Mouse (Mus musculus): ENCODE measurements around the gene Ccr1.
"Not testable (repeated sequence)": the region's sequence is repeated elsewhere in the genome, so short reads cannot be mapped to it uniquely, and the experiment has no call there.

The Ccr1 gene

GRCm38 (mm10) chr9:123968290-123968912 lies at the start of gene Ccr1:
Gene Ccr1, minus strand, starts transcription at chr9:123968692.
- no peak for DNase-seq (ENCODE audit: low spot score)

GRCm38 (mm10) chr9:124016048-124016447 lies 47.6 kb upstream of the Ccr1 start:
- no peak for DNase-seq (ENCODE audit: low spot score)

GRCm38 (mm10) chr9:124014985-124015652 lies 46.6 kb upstream of the Ccr1 start:
- DNase-seq (ENCODE audit: low spot score) = no peak

- no peak for DNase-seq (ENCODE audit: low spot score)
Measured at GRCm38 (mm10) chr9:124013270-124013669, 44.8 kb upstream of the Ccr1 start.

- DNase-seq (ENCODE audit: low spot score) = no peak
Measured at GRCm38 (mm10) chr9:124012691-124013090, 44.2 kb upstream of the Ccr1 start.

- DNase-seq (ENCODE audit: low spot score) = no peak
Measured at GRCm38 (mm10) chr9:123999784-124000183, 31.3 kb upstream of the Ccr1 start.

GRCm38 (mm10) chr9:123997719-123998118 lies 29.2 kb upstream of the Ccr1 start:
- no peak for DNase-seq (ENCODE audit: low spot score)

GRCm38 (mm10) chr9:123991312-123991906 lies 22.9 kb upstream of the Ccr1 start:
- no peak for DNase-seq (ENCODE audit: low spot score)

- no peak for DNase-seq (ENCODE audit: low spot score)
Measured at GRCm38 (mm10) chr9:123989671-123990070, 21.2 kb upstream of the Ccr1 start.

GRCm38 (mm10) chr9:123986217-123986616 lies 17.7 kb upstream of the Ccr1 start:
- no peak for DNase-seq (ENCODE audit: low spot score)

- DNase-seq (ENCODE audit: low spot score) = no peak
Measured at GRCm38 (mm10) chr9:123984943-123985342, 16.5 kb upstream of the Ccr1 start.

- DNase-seq (ENCODE audit: low spot score) = no peak
Measured at GRCm38 (mm10) chr9:123982720-123983119, 14.2 kb upstream of the Ccr1 start.

- DNase-seq (ENCODE audit: low spot score) = no peak
Measured at GRCm38 (mm10) chr9:123981909-123982308, 13.4 kb upstream of the Ccr1 start.

- not testable (repeated sequence) for DNase-seq (ENCODE audit: low spot score)
Measured at GRCm38 (mm10) chr9:123980858-123981475, 12.5 kb upstream of the Ccr1 start.

GRCm38 (mm10) chr9:123978308-123978707 lies 9.8 kb upstream of the Ccr1 start, which contains the start of gene Ccr1l1:
Gene Ccr1l1, minus strand, starts transcription at chr9:123978408.
- no peak for DNase-seq (ENCODE audit: low spot score)

GRCm38 (mm10) chr9:123976876-123977663 lies 8.6 kb upstream of the Ccr1 start:
- no peak for DNase-seq (ENCODE audit: low spot score)

- DNase-seq (ENCODE audit: low spot score) = no peak
Measured at GRCm38 (mm10) chr9:123975630-123976029, 7.1 kb upstream of the Ccr1 start.

- DNase-seq (ENCODE audit: low spot score) = not testable (repeated sequence)
Measured at GRCm38 (mm10) chr9:123966858-123967495, 1.5 kb downstream of the Ccr1 start.

GRCm38 (mm10) chr9:123964776-123965175 lies 3.7 kb downstream of the Ccr1 start:
- DNase-seq (ENCODE audit: low spot score) = no peak

- DNase-seq (ENCODE audit: low spot score) = no peak
Measured at GRCm38 (mm10) chr9:123960161-123960560, 8.3 kb downstream of the Ccr1 start.

- DNase-seq (ENCODE audit: low spot score) = no peak
Measured at GRCm38 (mm10) chr9:123957911-123958413, 10.5 kb downstream of the Ccr1 start.

Measured in urinary bladder, postnatal 25 days (tissue).